Mouse (Mus musculus) ES-Bruce4 (cell line): ENCODE results near the gene Fastkd3. TPM values are rescaled to one million over a fixed set of nuclear protein-coding genes. Genes with fewer than 3 reads are reported as not detected.

Experiments
- H3K27ac ChIP-seq: 2 replicates; pipeline ENCODE4 v1.5.1; 2012; ENCODE audit warnings: low read length, inconsistent platforms; ENCODE audit not compliant: insufficient read depth
- H3K27me3 ChIP-seq: 2 replicates; pipeline ENCODE4 v1.6.1; 2012; ENCODE audit warnings: mild to moderate bottlenecking, low read length, inconsistent platforms; ENCODE audit not compliant: control insufficient read depth, poor library complexity, insufficient read depth, severe bottlenecking
- H3K36me3 ChIP-seq: 2 replicates; pipeline ENCODE4 v1.6.1; 2012; ENCODE audit warnings: inconsistent platforms, mild to moderate bottlenecking, low read length, moderate library complexity; ENCODE audit not compliant: control insufficient read depth, poor library complexity, insufficient read depth, severe bottlenecking
- H3K4me1 ChIP-seq: one replicate; pipeline ENCODE4 v1.8.1; 2011; ENCODE audit warnings: low read length; ENCODE audit not compliant: control insufficient read depth, insufficient read depth
- H3K4me3 ChIP-seq: 2 replicates; pipeline ENCODE4 v1.5.1; 2011; ENCODE audit warnings: low read depth, mild to moderate bottlenecking, low read length
- H3K9ac ChIP-seq: 2 replicates; pipeline ENCODE4 v1.6.1; 2012; ENCODE audit warnings: low read depth, mild to moderate bottlenecking, inconsistent platforms; ENCODE audit not compliant: poor library complexity, severe bottlenecking
- H3K9me3 ChIP-seq: replicated peaks from 2 replicates; pipeline ENCODE4 v1.6.1; 2012; ENCODE audit warnings: mild to moderate bottlenecking, low read length, inconsistent platforms; ENCODE audit not compliant: control insufficient read depth, poor library complexity, insufficient read depth, severe bottlenecking
- CTCF ChIP-seq: IDR thresholded peaks from one replicate; pipeline ENCODE4 v1.8.1; 2011; ENCODE audit warnings: low read depth, low read length
- EP300 ChIP-seq: IDR thresholded peaks from 2 replicates; pipeline ENCODE4 v1.6.1; 2011; ENCODE audit warnings: low read depth, low read length; ENCODE audit not compliant: insufficient read depth
- POLR2A ChIP-seq: IDR thresholded peaks from one replicate; pipeline ENCODE4 v1.8.1; 2011; ENCODE audit warnings: low read length; ENCODE audit not compliant: insufficient read depth
- polyA plus RNA-seq: library from polyadenylated mRNA; stranded (reverse); fragments of >200 nt; gene quantifications from 2 replicates; pipeline ENCODE4 v1.2.4, GENCODE M21; 2011; ENCODE audit warnings: low read depth; ENCODE audit not compliant: missing spikeins, insufficient read depth, insufficient read length

Fastkd3 gene
- polyA plus RNA-seq, 1 experiment, result 29.4 TPM

GRCm38 (mm10) chr13:68572966-68573913 lies 8.8 kb upstream of the Fastkd3 start:
- peaks cover 44% of the 10 kb centered on the region for H3K36me3 ChIP-seq
- H3K4me3 ChIP-seq, result no peak overlapping the region
- no peak for TF ChIP-seq CTCF
- peak; percentile 79 for TF ChIP-seq EP300
- H3K9ac ChIP-seq, result no peak overlapping the region
- no peaks in the 10 kb centered on the region for H3K4me1 ChIP-seq
- H3K9me3 ChIP-seq, result no peaks in the 10 kb centered on the region
- peak overlapping the region; percentile 69 for H3K27ac ChIP-seq
- H3K27me3 ChIP-seq, result no peaks in the 10 kb centered on the region

- Histone ChIP-seq H3K36me3 (peaks cover 46% of the 10 kb centered on the region), H3K4me1 (no peaks in the 10 kb centered on the region), H3K27me3 (no peaks in the 10 kb centered on the region), H3K9me3 (no peaks in the 10 kb centered on the region), H3K9ac (no peak overlapping the region), H3K27ac (no peak overlapping the region), H3K4me3 (no peak overlapping the region)
- no peak for TF ChIP-seq EP300
- no peak for TF ChIP-seq POLR2A
- TF ChIP-seq CTCF, result no peak
Observed at GRCm38 (mm10) chr13:68574398-68574797, 7.6 kb upstream of the Fastkd3 start.

GRCm38 (mm10) chr13:68577945-68578344 lies 4.1 kb upstream of the Fastkd3 start:
- Histone ChIP-seq H3K36me3 (peaks cover 33% of the 10 kb centered on the region), H3K27ac (no peak overlapping the region)
- TF ChIP-seq POLR2A (no peak), CTCF (no peak), EP300 (no peak)

DNA sequence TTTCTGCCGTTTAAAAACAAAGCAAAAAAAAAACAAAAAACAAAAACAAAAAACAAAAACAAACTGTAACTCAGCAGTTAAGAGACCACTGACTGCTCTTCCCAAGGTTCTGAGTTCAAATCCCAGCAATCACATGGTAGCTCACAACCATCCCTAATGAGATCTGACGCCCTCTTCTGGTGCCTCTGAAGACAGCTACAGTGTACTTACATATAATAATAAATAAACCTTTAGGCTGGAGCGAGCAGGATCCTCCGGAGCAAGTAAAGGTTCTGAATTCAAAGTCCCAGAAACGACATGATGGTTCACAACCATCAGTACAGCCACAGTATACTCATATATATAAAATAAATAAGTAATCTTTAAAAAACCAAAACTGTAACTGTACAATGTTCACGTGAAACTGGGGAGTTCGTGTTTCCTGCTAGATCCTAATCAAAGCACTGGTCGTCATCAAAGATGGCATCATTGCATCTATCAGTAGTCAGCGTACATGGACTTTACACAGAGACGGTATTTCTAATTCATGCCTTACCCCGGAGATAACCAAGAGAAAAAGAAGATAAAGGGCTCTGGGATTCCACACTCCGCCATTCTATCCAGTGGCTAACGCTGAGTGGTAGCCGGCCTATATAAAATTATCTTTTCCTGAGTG lies 821 bp upstream of the Fastkd3 start:
- Histone ChIP-seq H3K27ac (peak overlapping the region; percentile 16; the same call in 1 of the 2 replicates), H3K27me3 (no peaks in the 10 kb centered on the region), H3K4me1 (peaks cover 2% of the 10 kb centered on the region), H3K9me3 (no peaks in the 10 kb centered on the region), H3K36me3 (peaks cover 50% of the 10 kb centered on the region), H3K9ac (peak overlapping the region; percentile 86), H3K4me3 (peak overlapping the region; percentile 95)
- TF ChIP-seq POLR2A, result no peak
- no peak for TF ChIP-seq CTCF
- no peak for TF ChIP-seq EP300

More at GRCm38 (mm10) chr13:68577945-68578344, 4.1 kb upstream of the Fastkd3 start:
- Histone ChIP-seq H3K27me3 (no peaks in the 10 kb centered on the region), H3K4me3 (no peak overlapping the region), H3K4me1 (no peaks in the 10 kb centered on the region), H3K9me3 (no peaks in the 10 kb centered on the region), H3K9ac (no peak overlapping the region)

DNA sequence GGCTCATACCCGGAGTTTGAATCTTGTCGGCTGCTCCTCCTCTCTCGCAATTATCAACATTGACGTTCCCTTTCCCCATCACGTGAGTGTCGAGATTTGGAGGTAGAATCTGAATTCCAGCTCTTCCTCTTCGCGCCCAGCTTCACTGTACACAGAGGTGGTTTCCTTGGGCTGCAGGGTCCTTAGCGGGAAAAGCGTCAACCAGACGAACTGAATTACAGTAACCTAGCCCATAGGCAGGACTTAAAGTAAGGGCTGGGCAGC lies 415 bp downstream of the Fastkd3 start:
- Histone ChIP-seq H3K9me3 (no peaks in the 10 kb centered on the region), H3K4me1 (peaks cover 2% of the 10 kb centered on the region), H3K27me3 (no peaks in the 10 kb centered on the region), H3K27ac (no peak overlapping the region), H3K4me3 (peak overlapping the region; percentile 85), H3K9ac (peak overlapping the region; percentile 69), H3K36me3 (peaks cover 44% of the 10 kb centered on the region)
- no peak for TF ChIP-seq CTCF
- no peak for TF ChIP-seq POLR2A

DNA sequence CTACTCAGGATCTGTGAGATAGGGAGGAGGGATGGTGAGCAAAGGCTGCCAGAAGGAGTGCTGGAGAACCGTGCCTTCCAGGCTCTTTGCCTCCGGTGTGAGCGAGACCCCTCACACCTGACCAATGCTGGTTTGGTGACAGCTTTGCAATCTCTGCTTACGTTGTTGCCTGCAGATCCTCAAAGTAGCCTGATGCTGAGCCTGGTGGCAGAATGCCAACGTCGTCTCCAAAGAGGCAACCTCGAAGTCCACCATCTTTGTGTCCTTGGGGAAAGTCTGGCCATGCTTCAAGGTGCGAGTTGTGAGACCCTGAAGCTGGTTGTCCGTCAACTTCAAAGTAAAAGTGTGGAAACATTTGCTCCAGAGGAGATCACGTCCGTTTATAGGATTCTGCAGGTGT lies 1.9 kb downstream of the Fastkd3 start:
- H3K4me3 ChIP-seq, result no peak overlapping the region
- no peaks in the 10 kb centered on the region for H3K9me3 ChIP-seq
- TF ChIP-seq EP300 (no peak), POLR2A (no peak), CTCF (no peak)
- H3K36me3 ChIP-seq, result peaks cover 48% of the 10 kb centered on the region
- no peaks in the 10 kb centered on the region for H3K27me3 ChIP-seq
- H3K4me1 ChIP-seq, result peaks cover 2% of the 10 kb centered on the region
- H3K9ac ChIP-seq, result no peak overlapping the region
- no peak overlapping the region for H3K27ac ChIP-seq
